Mouse (Mus musculus) embryo, embryonic 11 days (tissue): ENCODE results near the gene Bfsp1.

Experiments
- DNase-seq: peaks from one replicate; pipeline ENCODE4 v3.0.0-alpha.2; 2015

Bfsp1 gene

DNA sequence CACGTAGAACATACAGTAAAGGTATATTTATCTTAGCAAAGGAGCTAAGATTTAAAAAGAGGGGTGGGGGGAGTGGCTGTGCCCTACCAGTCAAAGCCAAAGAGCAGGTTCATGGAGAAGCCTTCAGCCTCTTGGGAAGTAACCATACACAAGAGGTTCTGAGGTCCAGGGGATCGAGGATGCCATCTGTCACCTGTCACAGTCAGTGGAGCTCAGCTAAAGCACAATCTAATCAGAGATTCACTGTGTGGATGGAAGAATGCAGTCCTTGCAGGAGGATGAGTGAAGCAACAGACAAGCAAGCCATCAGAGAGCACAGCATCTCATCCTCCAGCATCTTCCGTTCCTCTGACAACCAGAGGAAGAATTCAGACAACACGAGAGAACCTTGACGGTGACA, 73.1 kb downstream of the Bfsp1 start:
- no peak for DNase-seq

- DNase-seq: no peak
Measured at GRCm38 (mm10) chr2:143780310-143780709, 82.7 kb downstream of the Bfsp1 start.
